Mouse (Mus musculus) limb, embryonic 12.5 days (tissue): ENCODE measurements around the gene Ssh1. TPM values are rescaled to one million over a fixed set of nuclear protein-coding genes. Genes with fewer than 3 reads are reported as not detected.
A peak's percentile ranks its signal among the peaks of the same experiment; 100 is the strongest.

Experiments used
- ATAC-seq: fragments of 200-750 bp; cut with Nextera tagmentation; 2 replicates; pipeline ENCODE4 v1.8.0; 2017; ENCODE audit warnings: low read depth, moderate TSS enrichment; ENCODE audit not compliant: insufficient number of reproducible peaks, insufficient read depth, low FRiP score, low TSS enrichment
- H3K27ac ChIP-seq: fragments of 300-500 bp; sonication (generic); 2 replicates; pipeline ENCODE4 v1.5.1; 2016; ENCODE audit warnings: mild to moderate bottlenecking, moderate library complexity
- H3K27me3 ChIP-seq: fragments of 300-500 bp; sonication (generic); 2 replicates; pipeline ENCODE4 v1.6.1; 2016; ENCODE audit warnings: mild to moderate bottlenecking, moderate library complexity
- H3K36me3 ChIP-seq: fragments of 300-500 bp; sonication (generic); 2 replicates; pipeline ENCODE4 v1.6.1; 2016; ENCODE audit warnings: mild to moderate bottlenecking, moderate library complexity
- H3K4me1 ChIP-seq: fragments of 300-500 bp; sonication (generic); replicated peaks from 2 replicates; pipeline ENCODE4 v1.6.1; 2016
- H3K4me2 ChIP-seq: fragments of 300-500 bp; sonication (generic); 2 replicates; pipeline ENCODE4 v1.6.1; 2016; ENCODE audit warnings: mild to moderate bottlenecking, moderate library complexity
- H3K4me3 ChIP-seq: fragments of 300-500 bp; sonication (generic); replicated peaks from 2 replicates; pipeline ENCODE4 v1.5.1; 2016; ENCODE audit warnings: mild to moderate bottlenecking
- H3K9ac ChIP-seq: fragments of 300-500 bp; sonication (generic); replicated peaks from 2 replicates; pipeline ENCODE4 v1.6.1; 2016; ENCODE audit warnings: mild to moderate bottlenecking, moderate library complexity
- H3K9me3 ChIP-seq: fragments of 300-500 bp; sonication (generic); 2 replicates; pipeline ENCODE4 v1.6.1; 2016; ENCODE audit warnings: mild to moderate bottlenecking, moderate library complexity
- WGBS: fragments of 180-500 bp; shearing (Covaris S2); methylation state at CpG from one replicate; pipeline ENCODE4 v1.1.7; 2016; 5-methylcytosine and 5-hydroxymethylcytosine counted together
- polyA plus RNA-seq: library from polyadenylated mRNA; unstranded; fragments of >200 nt; fragmentation: Nextera tagmentation; extraction: Ambion mirVana; gene quantifications from 2 replicates; pipeline ENCODE4 v1.2.1, GENCODE M21; 2016

Gene Ssh1
- polyA plus RNA-seq, 1 experiment from 2014 or later, result 16.6 TPM

DNA sequence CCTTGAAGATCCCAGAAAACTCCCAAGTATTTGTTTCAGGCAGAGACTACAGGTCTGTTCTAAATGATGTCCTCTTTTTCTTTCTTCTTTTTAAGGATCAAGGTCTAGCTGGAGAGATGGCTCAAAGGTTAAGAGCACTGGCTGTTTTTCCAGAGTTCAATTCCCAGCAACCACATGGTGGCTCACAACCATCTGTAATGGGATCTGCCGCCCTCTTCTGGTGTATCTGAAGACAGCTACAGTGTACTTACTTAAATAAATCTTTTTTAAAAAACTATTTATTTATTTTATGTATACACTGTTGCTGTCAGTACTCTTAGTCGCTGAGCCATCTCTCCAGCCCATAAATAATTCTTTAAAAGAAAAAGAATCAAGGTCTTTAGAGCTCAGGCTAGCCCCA, 46.4 kb downstream of the Ssh1 start:
- Histone ChIP-seq H3K27ac (no peak overlapping the region), H3K9me3 (no peaks in the 10 kb centered on the region), H3K4me1 (no peaks in the 10 kb centered on the region; the same call in 1 of the 2 replicates), H3K36me3 (peaks cover 98% of the 10 kb centered on the region), H3K4me3 (no peak overlapping the region), H3K27me3 (no peaks in the 10 kb centered on the region), H3K9ac (no peak overlapping the region), H3K4me2 (no peak overlapping the region)
- ATAC-seq, result no peak
- WGBS, result 68% methylated on average over 2 of the region's 2 CpGs

DNA sequence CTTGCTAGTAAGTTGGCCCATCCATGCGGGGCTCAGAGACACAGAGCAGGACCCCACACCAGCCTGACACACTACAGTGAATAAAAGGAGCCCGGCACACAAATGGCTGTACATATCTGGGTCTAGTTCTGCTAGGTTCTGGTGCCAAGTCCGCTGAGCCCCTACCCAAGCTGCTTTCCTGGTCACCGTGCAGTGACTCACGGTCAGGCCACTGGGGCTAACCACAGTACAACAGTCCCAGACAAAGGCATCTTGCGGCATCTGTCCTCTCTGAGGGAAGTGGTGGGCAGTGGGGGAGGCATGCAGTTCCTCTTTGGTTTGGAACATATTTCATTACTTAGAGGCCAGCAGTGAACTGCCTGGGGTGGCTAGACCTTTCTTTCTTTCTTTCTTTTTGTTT, 48.6 kb downstream of the Ssh1 start:
- Histone ChIP-seq H3K27ac (no peak overlapping the region), H3K4me3 (no peak overlapping the region), H3K9me3 (no peaks in the 10 kb centered on the region), H3K36me3 (peaks cover 97% of the 10 kb centered on the region), H3K4me2 (no peak overlapping the region), H3K27me3 (no peaks in the 10 kb centered on the region), H3K9ac (no peak overlapping the region), H3K4me1 (no peaks in the 10 kb centered on the region)
- 95% methylated on average over 6 of the region's 6 CpGs for WGBS
- ATAC-seq, result no peak

DNA sequence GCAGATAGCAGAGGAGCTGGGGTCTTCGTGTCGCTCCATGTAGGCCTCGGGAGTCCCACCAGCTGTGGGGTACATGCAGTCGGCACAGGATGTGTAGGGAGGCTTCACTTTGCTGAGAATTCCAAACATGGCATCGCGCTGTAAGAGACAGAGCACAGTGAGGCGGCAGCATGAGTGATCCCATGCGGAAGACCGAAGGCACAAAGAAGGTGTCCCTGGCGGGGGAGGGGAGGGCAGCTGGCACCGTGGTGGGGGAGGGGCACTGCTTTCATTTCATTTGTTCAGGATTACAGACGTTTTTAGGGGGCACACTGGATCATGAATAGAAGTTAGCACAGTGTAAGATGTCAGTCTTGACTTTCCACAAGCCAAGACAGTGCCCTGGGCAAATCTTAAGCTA, 50.4 kb downstream of the Ssh1 start:
- H3K27ac ChIP-seq, result no peak overlapping the region
- H3K9ac ChIP-seq, result no peak overlapping the region
- no peaks in the 10 kb centered on the region for H3K27me3 ChIP-seq
- H3K4me3 ChIP-seq, result no peak overlapping the region
- peaks cover 95% of the 10 kb centered on the region for H3K36me3 ChIP-seq
- H3K9me3 ChIP-seq, result no peaks in the 10 kb centered on the region
- no peaks in the 10 kb centered on the region for H3K4me1 ChIP-seq
- WGBS, result 85% methylated on average over 12 of the region's 12 CpGs
- H3K4me2 ChIP-seq, result no peak overlapping the region
- ATAC-seq, result no peak

DNA sequence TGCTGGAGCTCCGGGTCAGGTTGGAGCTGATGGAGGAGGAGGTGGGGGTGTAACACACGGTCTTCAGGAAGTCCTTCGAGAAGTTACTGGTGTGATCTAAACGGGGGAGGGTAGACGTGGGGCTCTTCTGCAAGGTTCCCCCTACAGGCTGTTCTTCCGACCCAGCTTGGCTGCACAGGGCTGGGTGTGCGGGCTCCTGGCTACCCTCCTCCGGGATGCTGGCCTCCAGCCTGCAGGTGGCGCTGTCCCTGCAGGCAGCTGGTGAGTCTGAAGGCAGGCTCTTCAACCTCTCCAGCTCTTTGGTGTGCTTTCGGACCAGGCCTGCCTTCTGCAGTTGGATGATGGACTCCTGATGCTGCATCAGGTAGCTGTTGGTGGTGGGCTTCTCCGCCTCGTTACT, 51.1 kb downstream of the Ssh1 start:
- Histone ChIP-seq H3K9me3 (no peaks in the 10 kb centered on the region), H3K9ac (no peak overlapping the region), H3K27ac (no peak overlapping the region), H3K36me3 (peaks cover 91% of the 10 kb centered on the region), H3K4me3 (no peak overlapping the region), H3K4me1 (no peaks in the 10 kb centered on the region), H3K4me2 (no peak overlapping the region), H3K27me3 (no peaks in the 10 kb centered on the region)
- WGBS, result 89% methylated on average over 12 of the region's 12 CpGs
- no peak for ATAC-seq

DNA sequence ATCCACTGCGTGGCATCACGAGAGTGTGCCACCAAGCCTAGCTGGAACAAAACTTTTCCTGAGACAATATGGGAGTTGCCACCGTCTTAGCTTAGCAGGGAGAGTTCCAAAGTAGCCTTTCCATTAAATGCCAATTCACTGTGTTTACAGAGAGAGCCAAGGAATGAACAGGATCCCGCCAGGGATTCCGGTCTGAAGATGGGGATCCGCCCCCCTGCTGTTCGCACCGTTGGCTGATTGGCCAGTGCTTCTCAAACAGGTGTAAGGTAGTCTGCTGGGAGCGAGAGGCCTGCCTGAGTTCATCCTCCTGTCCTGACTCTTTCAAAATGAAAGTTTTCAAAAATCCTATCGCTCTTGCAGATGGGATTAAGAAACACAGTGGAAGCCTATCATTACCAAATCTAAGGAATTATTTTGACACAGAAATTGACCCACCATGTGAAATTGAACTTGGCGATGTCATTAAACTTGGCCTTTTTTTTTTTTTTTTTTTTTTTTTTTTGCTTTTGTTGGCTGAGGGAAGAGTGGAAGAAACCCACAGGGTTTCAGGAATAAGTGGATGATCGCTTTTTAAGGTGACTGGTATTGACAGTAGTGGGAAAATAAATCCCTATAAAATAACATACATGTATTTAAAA, 54.3 kb downstream of the Ssh1 start:
- Histone ChIP-seq H3K36me3 (peaks cover 59% of the 10 kb centered on the region), H3K4me1 (no peaks in the 10 kb centered on the region), H3K27me3 (no peaks in the 10 kb centered on the region), H3K27ac (no peak overlapping the region), H3K9me3 (no peaks in the 10 kb centered on the region), H3K4me2 (no peak overlapping the region), H3K9ac (no peak overlapping the region), H3K4me3 (no peak overlapping the region)
- ATAC-seq, result no peak
- 52% methylated on average over 12 of the region's 12 CpGs for WGBS

DNA sequence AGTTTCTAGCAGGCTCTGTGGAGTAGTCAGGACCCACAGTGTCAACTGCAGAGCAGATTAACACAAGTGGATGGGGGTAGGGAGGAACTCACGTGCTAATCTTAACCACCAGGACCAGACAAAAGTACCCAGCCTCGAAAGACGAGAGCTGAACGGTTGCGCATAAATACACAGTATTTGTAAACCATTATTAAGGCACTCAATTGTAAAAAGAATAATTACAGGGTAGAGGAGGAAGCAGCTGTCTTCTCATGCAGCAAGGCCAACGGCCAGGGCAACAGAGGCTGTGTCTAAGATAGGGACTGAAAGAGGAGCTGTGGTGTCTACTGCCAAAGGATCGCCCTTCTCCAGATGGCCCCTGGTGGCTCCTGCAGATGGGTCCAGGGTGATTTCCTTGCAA, 56.0 kb downstream of the Ssh1 start:
- no peak overlapping the region for H3K4me3 ChIP-seq
- H3K27me3 ChIP-seq, result no peaks in the 10 kb centered on the region
- peaks cover 42% of the 10 kb centered on the region for H3K36me3 ChIP-seq
- no peak overlapping the region for H3K9ac ChIP-seq
- ATAC-seq, result no peak
- no peak overlapping the region for H3K4me2 ChIP-seq
- no peak overlapping the region for H3K27ac ChIP-seq
- H3K9me3 ChIP-seq, result no peaks in the 10 kb centered on the region
- H3K4me1 ChIP-seq, result no peaks in the 10 kb centered on the region
- WGBS, result 76% methylated on average over 7 of the region's 7 CpGs

- peaks cover 9% of the 10 kb centered on the region for H3K4me1 ChIP-seq
- H3K9me3 ChIP-seq, result no peaks in the 10 kb centered on the region
- H3K4me2 ChIP-seq, result no peak overlapping the region
- 68% methylated on average over 6 of the region's 6 CpGs for WGBS
- no peak for ATAC-seq
- peaks cover 8% of the 10 kb centered on the region; the same call in 1 of the 2 replicates for H3K36me3 ChIP-seq
- no peak overlapping the region for H3K4me3 ChIP-seq
- no peaks in the 10 kb centered on the region for H3K27me3 ChIP-seq
- H3K9ac ChIP-seq, result no peak overlapping the region
- no peak overlapping the region for H3K27ac ChIP-seq
Measured at GRCm38 (mm10) chr5:113933889-113934288, 59.8 kb downstream of the Ssh1 start.

DNA sequence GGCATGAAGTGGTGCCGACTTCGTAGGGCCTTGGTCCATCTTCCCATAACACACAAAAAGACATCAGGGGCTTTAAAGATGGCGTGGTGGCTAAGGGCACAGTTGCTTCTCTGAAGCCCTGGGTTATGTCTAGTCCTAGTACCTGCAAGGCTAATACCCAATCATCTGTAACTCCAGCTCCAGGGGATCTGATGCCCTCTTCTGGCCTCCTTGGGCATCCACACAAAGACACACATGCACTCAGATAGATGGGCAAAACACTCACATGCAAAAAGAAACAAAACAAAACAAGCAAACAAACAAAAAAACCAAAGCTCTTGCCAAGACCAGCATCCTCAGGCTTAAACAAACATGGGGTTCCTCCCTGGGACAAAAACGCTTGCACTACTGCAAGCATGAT, 60.2 kb downstream of the Ssh1 start:
- peaks cover 4% of the 10 kb centered on the region; the same call in 1 of the 2 replicates for H3K36me3 ChIP-seq
- H3K9ac ChIP-seq, result no peak overlapping the region
- no peak overlapping the region for H3K4me3 ChIP-seq
- H3K27ac ChIP-seq, result no peak overlapping the region
- no peaks in the 10 kb centered on the region for H3K27me3 ChIP-seq
- 81% methylated on average over 4 of the region's 4 CpGs for WGBS
- no peak overlapping the region for H3K4me2 ChIP-seq
- H3K9me3 ChIP-seq, result no peaks in the 10 kb centered on the region
- peaks cover 9% of the 10 kb centered on the region for H3K4me1 ChIP-seq
- ATAC-seq, result no peak

DNA sequence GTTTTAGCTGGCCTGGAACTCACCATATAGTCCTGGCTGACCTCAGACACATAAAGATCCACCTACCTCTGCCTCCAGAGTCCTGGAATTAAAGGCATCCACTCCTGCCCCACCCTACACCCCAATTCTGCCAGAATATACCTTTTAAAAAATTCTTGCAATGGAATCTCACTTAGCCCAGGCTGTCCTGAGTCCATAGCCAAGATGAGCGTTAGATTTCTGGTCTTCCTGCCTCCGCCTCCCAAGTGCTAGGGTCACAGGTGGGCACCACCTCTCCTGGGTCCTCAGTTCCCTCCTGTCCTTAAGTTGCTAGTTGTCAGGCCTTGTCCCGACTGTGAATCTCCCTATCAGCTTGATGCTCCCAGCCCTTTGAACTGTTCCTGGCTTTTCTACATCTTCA, 61.4 kb downstream of the Ssh1 start:
- Histone ChIP-seq H3K9ac (no peak overlapping the region), H3K9me3 (no peaks in the 10 kb centered on the region), H3K27ac (no peak overlapping the region), H3K4me3 (no peak overlapping the region), H3K27me3 (no peaks in the 10 kb centered on the region), H3K36me3 (no peaks in the 10 kb centered on the region), H3K4me2 (no peak overlapping the region), H3K4me1 (peaks cover 9% of the 10 kb centered on the region)
- 72% methylated on average over 3 of the region's 3 CpGs for WGBS
- ATAC-seq, result no peak

GRCm38 (mm10) chr5:113930648-113931609, 62.8 kb downstream of the Ssh1 start:
- Histone ChIP-seq H3K9me3 (no peaks in the 10 kb centered on the region), H3K4me3 (no peak overlapping the region), H3K4me1 (peaks cover 9% of the 10 kb centered on the region), H3K36me3 (no peaks in the 10 kb centered on the region), H3K4me2 (peak overlapping the region; percentile 26; the same call in 1 of the 2 replicates), H3K9ac (peak overlapping the region; percentile 40; the same call in 1 of the 2 replicates), H3K27me3 (no peaks in the 10 kb centered on the region), H3K27ac (peak overlapping the region; percentile 59; the same call in 1 of the 2 replicates)
- ATAC-seq, result peak; percentile 18; the same call in 1 of the 2 replicates
- 24% methylated on average over 18 of the region's 18 CpGs for WGBS

DNA sequence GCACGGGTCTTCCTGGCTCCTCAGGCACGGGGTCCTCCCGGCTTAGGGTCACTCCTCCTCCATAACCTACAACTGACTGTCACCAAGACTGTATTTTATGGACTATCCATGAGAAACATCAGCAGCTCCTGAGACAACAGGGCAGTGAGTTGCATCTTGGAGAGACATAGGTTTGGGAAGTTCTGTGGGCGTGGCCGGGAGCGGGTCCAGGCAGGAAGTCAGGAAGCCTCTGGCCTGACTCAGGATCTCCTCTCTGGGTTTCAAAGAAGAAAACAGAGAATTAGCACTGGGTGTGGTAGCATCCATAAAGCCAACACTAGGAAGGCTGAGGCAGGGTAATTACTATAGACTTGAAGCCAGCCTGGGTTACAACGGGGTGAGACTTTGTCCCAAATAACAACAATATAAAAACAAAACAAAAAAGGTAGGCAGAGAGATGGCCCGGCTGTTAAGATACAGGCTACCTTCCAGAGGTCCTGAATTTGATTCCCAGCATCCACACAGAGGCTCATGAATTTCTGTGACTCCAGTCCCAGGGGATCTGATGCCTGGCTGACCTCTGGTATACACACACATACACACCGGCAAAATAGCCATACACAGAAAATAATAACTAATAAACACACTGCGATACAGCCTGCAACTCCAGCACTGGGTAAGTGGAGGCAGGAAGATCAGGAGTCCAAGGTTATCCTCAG, 63.6 kb downstream of the Ssh1 start:
- no peak overlapping the region for H3K4me2 ChIP-seq
- no peak overlapping the region for H3K4me3 ChIP-seq
- ATAC-seq, result no peak

More for the DNA sequence above, 63.6 kb downstream of the Ssh1 start:
- H3K36me3 ChIP-seq, result no peaks in the 10 kb centered on the region
- H3K9ac ChIP-seq, result no peak overlapping the region
- no peaks in the 10 kb centered on the region for H3K9me3 ChIP-seq
- H3K27me3 ChIP-seq, result no peaks in the 10 kb centered on the region
- peaks cover 9% of the 10 kb centered on the region for H3K4me1 ChIP-seq
- WGBS, result 50% methylated on average over 10 of the region's 10 CpGs
- no peak overlapping the region for H3K27ac ChIP-seq
